Mouse (Mus musculus): ENCODE data around the gene Zfp428. TPM values are rescaled to one million over a fixed set of nuclear protein-coding genes. Genes with fewer than 3 reads are reported as not detected.

Zfp428 gene
- polyA plus RNA-seq, 1 experiment = not detected

GRCm38 (mm10) chr7:24547534-24548036, 40.8 kb downstream of the Zfp428 start:
- 11% methylated on average over 13 of the region's 13 CpGs for WGBS
- no peak for TF ChIP-seq CTCF (IDR thresholded peaks at IDR 0.05; ENCODE audit: insufficient read depth, low read depth, low read length)
- TF ChIP-seq POLR2A (IDR thresholded peaks at IDR 0.05; ENCODE audit: insufficient read depth, low read depth, low read length) = no peak
- peaks cover 13% of the 10 kb centered on the region for H3K4me1 ChIP-seq (ENCODE audit: control insufficient read depth, insufficient read depth, low read length)
- H3K27ac ChIP-seq (ENCODE audit: insufficient read depth, low read depth, low read length) = no peak overlapping the region
- peak overlapping the region; percentile 95 for H3K4me3 ChIP-seq (ENCODE audit: insufficient read depth, low read depth, low read length)

- no peak overlapping the region for H3K4me3 ChIP-seq (ENCODE audit: insufficient read depth, low read depth, low read length)
- peaks cover 7% of the 10 kb centered on the region for H3K4me1 ChIP-seq (ENCODE audit: control insufficient read depth, insufficient read depth, low read length)
- TF ChIP-seq POLR2A (IDR thresholded peaks at IDR 0.05; ENCODE audit: insufficient read depth, low read depth, low read length) = no peak
- no peak for TF ChIP-seq CTCF (IDR thresholded peaks at IDR 0.05; ENCODE audit: insufficient read depth, low read depth, low read length)
- WGBS = 86% methylated on average over 12 of the region's 12 CpGs
- no peak overlapping the region for H3K27ac ChIP-seq (ENCODE audit: insufficient read depth, low read depth, low read length)
Observed at GRCm38 (mm10) chr7:24551985-24552759, 45.4 kb downstream of the Zfp428 start.

DNA sequence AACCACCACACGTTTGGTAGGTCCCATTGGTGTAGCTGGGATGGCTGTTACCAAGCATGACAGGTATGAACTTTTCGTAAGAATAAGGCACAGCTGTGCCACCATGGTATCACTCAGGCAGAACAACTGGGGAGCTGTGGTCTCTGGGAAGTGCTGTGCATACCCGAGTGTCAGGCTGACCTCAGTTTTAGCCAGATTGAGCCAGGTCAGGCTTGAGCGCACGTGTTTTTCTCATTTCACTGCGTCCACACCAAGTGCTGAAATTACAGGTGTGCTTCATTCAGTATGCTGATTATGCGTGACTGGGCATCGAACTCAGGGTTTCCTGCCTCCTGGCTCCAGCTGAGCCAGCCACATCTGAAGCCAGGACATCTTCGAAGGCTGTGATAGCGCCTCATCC, 49.0 kb downstream of the Zfp428 start:
- WGBS = 93% methylated on average over 10 of the region's 10 CpGs
- no peak for TF ChIP-seq POLR2A (IDR thresholded peaks at IDR 0.05; ENCODE audit: insufficient read depth, low read depth, low read length)
- no peak for TF ChIP-seq CTCF (IDR thresholded peaks at IDR 0.05; ENCODE audit: insufficient read depth, low read depth, low read length)
- Histone ChIP-seq H3K4me3 (ENCODE audit: insufficient read depth, low read depth, low read length) (no peak overlapping the region), H3K27ac (ENCODE audit: insufficient read depth, low read depth, low read length) (no peak overlapping the region), H3K4me1 (ENCODE audit: control insufficient read depth, insufficient read depth, low read length) (0 out of 2 replicates have a peak, but pooled peaks cover 3% of the 10 kb centered on the region)

GRCm38 (mm10) chr7:24561450-24561849, 54.6 kb downstream of the Zfp428 start:
- Histone ChIP-seq H3K27ac (ENCODE audit: insufficient read depth, low read depth, low read length) (no peak overlapping the region), H3K4me3 (ENCODE audit: insufficient read depth, low read depth, low read length) (no peak overlapping the region), H3K4me1 (ENCODE audit: control insufficient read depth, insufficient read depth, low read length) (no peaks in the 10 kb centered on the region)
- TF ChIP-seq POLR2A (IDR thresholded peaks at IDR 0.05; ENCODE audit: insufficient read depth, low read depth, low read length) (no peak), CTCF (IDR thresholded peaks at IDR 0.05; ENCODE audit: insufficient read depth, low read depth, low read length) (no peak)
- 93% methylated on average over 4 of the region's 4 CpGs for WGBS

GRCm38 (mm10) chr7:24563191-24563836, 56.5 kb downstream of the Zfp428 start:
- H3K27ac ChIP-seq (ENCODE audit: insufficient read depth, low read depth, low read length) = no peak overlapping the region
- TF ChIP-seq POLR2A (IDR thresholded peaks at IDR 0.05; ENCODE audit: insufficient read depth, low read depth, low read length) (no peak), CTCF (IDR thresholded peaks at IDR 0.05; ENCODE audit: insufficient read depth, low read depth, low read length) (no peak)
- 96% methylated on average over 8 of the region's 8 CpGs for WGBS
- H3K4me1 ChIP-seq (ENCODE audit: control insufficient read depth, insufficient read depth, low read length) = no peaks in the 10 kb centered on the region
- no peak overlapping the region for H3K4me3 ChIP-seq (ENCODE audit: insufficient read depth, low read depth, low read length)

- Histone ChIP-seq H3K4me1 (ENCODE audit: control insufficient read depth, insufficient read depth, low read length) (no peaks in the 10 kb centered on the region), H3K27ac (ENCODE audit: insufficient read depth, low read depth, low read length) (no peak overlapping the region), H3K4me3 (ENCODE audit: insufficient read depth, low read depth, low read length) (no peak overlapping the region)
- 88% methylated on average over 4 of the region's 4 CpGs for WGBS
- no peak for TF ChIP-seq POLR2A (IDR thresholded peaks at IDR 0.05; ENCODE audit: insufficient read depth, low read depth, low read length)
- no peak for TF ChIP-seq CTCF (IDR thresholded peaks at IDR 0.05; ENCODE audit: insufficient read depth, low read depth, low read length)
Observed at GRCm38 (mm10) chr7:24563837-24564206, 57.0 kb downstream of the Zfp428 start.

DNA sequence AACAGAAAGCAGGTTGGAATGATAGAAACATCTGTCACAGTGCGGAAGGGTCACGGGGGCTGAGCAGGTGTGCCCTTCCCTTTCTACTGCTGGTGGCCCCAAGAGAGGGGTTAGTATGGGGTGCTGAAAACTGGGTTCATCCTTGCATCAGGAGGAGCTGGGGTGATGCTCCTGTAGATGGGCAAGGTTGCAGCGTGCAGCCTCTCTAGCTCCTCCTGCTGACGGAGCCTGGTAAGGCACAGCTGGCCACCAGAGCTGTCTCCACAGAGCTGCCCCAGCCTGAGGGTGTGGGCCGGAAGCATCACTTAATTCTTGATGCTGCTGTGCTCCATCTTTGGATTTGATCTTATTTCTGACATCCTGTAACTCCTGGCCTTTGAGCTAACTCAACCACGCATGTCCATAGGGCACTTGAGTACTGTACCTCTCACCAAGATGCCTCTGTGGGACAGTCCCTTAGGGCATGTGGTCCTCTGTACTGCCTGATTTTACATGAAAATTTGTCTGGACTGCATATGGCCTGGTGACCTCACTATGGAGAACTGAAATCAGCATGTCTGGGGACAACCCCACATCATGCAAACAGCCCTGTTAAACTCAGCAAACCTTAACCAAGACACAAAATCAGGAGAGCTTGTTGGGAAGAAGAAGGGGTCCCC, 57.9 kb downstream of the Zfp428 start:
- 69% methylated on average over 6 of the region's 6 CpGs for WGBS
- Histone ChIP-seq H3K4me1 (ENCODE audit: control insufficient read depth, insufficient read depth, low read length) (no peaks in the 10 kb centered on the region), H3K4me3 (ENCODE audit: insufficient read depth, low read depth, low read length) (no peak overlapping the region), H3K27ac (ENCODE audit: insufficient read depth, low read depth, low read length) (no peak overlapping the region)
- TF ChIP-seq CTCF (IDR thresholded peaks at IDR 0.05; ENCODE audit: insufficient read depth, low read depth, low read length) = peak; percentile 86
- no peak for TF ChIP-seq POLR2A (IDR thresholded peaks at IDR 0.05; ENCODE audit: insufficient read depth, low read depth, low read length)

Other genes starting within 250 kb of the Zfp428 start
- not detected in 2 replicates for gene Zfp93, start 236.6 kb upstream of the Zfp428 start, polyA plus RNA-seq (2012; ENCODE audit: insufficient read depth, insufficient read length, low replicate concordance, missing spikeins)
- not detected in 2 replicates for gene Zfp61, start 205.8 kb upstream of the Zfp428 start, polyA plus RNA-seq (2012; ENCODE audit: insufficient read depth, insufficient read length, low replicate concordance, missing spikeins)
- not detected in 2 replicates for gene Zfp94, start 190.3 kb upstream of the Zfp428 start, polyA plus RNA-seq (2012; ENCODE audit: insufficient read depth, insufficient read length, low replicate concordance, missing spikeins)
- not detected in 2 replicates for gene Tescl, start 173.1 kb upstream of the Zfp428 start, polyA plus RNA-seq (2012; ENCODE audit: insufficient read depth, insufficient read length, low replicate concordance, missing spikeins)
- not detected in 2 replicates for gene Lypd5, start 157.8 kb upstream of the Zfp428 start, polyA plus RNA-seq (2012; ENCODE audit: insufficient read depth, insufficient read length, low replicate concordance, missing spikeins)
- not detected in 2 replicates for gene Kcnn4, start 136.7 kb upstream of the Zfp428 start, polyA plus RNA-seq (2012; ENCODE audit: insufficient read depth, insufficient read length, low replicate concordance, missing spikeins)
- gene Smg9, start 107.4 kb upstream of the Zfp428 start, polyA plus RNA-seq (2012; ENCODE audit: insufficient read depth, insufficient read length, low replicate concordance, missing spikeins) = not detected in 2 replicates
- not detected in 2 replicates for gene Irgc1, start 54.7 kb upstream of the Zfp428 start, polyA plus RNA-seq (2012; ENCODE audit: insufficient read depth, insufficient read length, low replicate concordance, missing spikeins)
- not detected in 2 replicates for gene Plaur, start 44.5 kb upstream of the Zfp428 start, polyA plus RNA-seq (2012; ENCODE audit: insufficient read depth, insufficient read length, low replicate concordance, missing spikeins)
- not detected in 2 replicates for gene Cadm4, start 25.0 kb upstream of the Zfp428 start, polyA plus RNA-seq (2012; ENCODE audit: insufficient read depth, insufficient read length, low replicate concordance, missing spikeins)
- not detected in 2 replicates for gene AC161166.1, start 5.4 kb downstream of the Zfp428 start, polyA plus RNA-seq (2012; ENCODE audit: insufficient read depth, insufficient read length, low replicate concordance, missing spikeins)
- gene Irgq, start 23.7 kb downstream of the Zfp428 start, polyA plus RNA-seq (2012; ENCODE audit: insufficient read depth, insufficient read length, low replicate concordance, missing spikeins) = not detected in 2 replicates
- not detected in 2 replicates for gene Pinlyp, start 39.1 kb downstream of the Zfp428 start, polyA plus RNA-seq (2012; ENCODE audit: insufficient read depth, insufficient read length, low replicate concordance, missing spikeins)
- not detected in 2 replicates for gene Xrcc1, start 39.3 kb downstream of the Zfp428 start, polyA plus RNA-seq (2012; ENCODE audit: insufficient read depth, insufficient read length, low replicate concordance, missing spikeins)
- not detected in 2 replicates for gene Ethe1, start 80.5 kb downstream of the Zfp428 start, polyA plus RNA-seq (2012; ENCODE audit: insufficient read depth, insufficient read length, low replicate concordance, missing spikeins)
- gene Zfp575, start 80.6 kb downstream of the Zfp428 start, polyA plus RNA-seq (2012; ENCODE audit: insufficient read depth, insufficient read length, low replicate concordance, missing spikeins) = not detected in 2 replicates
- not detected in 2 replicates for gene Phldb3, start 103.8 kb downstream of the Zfp428 start, polyA plus RNA-seq (2012; ENCODE audit: insufficient read depth, insufficient read length, low replicate concordance, missing spikeins)
- not detected in 2 replicates for gene Lypd3, start 129.5 kb downstream of the Zfp428 start, polyA plus RNA-seq (2012; ENCODE audit: insufficient read depth, insufficient read length, low replicate concordance, missing spikeins)
- gene Tex101, start 169.7 kb downstream of the Zfp428 start, polyA plus RNA-seq (2012; ENCODE audit: insufficient read depth, insufficient read length, low replicate concordance, missing spikeins) = not detected in 2 replicates
- gene BC049730, start 202.2 kb downstream of the Zfp428 start, polyA plus RNA-seq (2012; ENCODE audit: insufficient read depth, insufficient read length, low replicate concordance, missing spikeins) = not detected in 2 replicates
- not detected in 2 replicates for gene Gm4763, start 219.9 kb downstream of the Zfp428 start, polyA plus RNA-seq (2012; ENCODE audit: insufficient read depth, insufficient read length, low replicate concordance, missing spikeins)

Data from olfactory bulb, adult 2 months (tissue).